Mouse (Mus musculus) T-helper 2 cell (primary cell): ENCODE measurements at regions not wholly inside any gene's neighbourhood (a gene's known extent, or its start where the extent isn't known, plus 50 kb on each side); places are given as distances from the start of the nearest gene placed in this dataset.

ENCODE experiments used
- in situ Hi-C: fragments of 300-600 bp; cut with MboI, MseI; formaldehyde crosslinking; loops from one replicate; pipeline ENCODE4 v1.15.1; 2025; ENCODE audit warnings: high pct_unique_total_duplicates

- in situ Hi-C loops, result no loop called here
Observed at GRCm38 (mm10) chr13:79182630-79183412, 983.3 kb upstream of the Nr2f1 start.

- in situ Hi-C loops, result loop anchor here (25.0 kb wide), 1 partner anchor 629 kb away; no protein-coding TSS in a partner anchor
Observed at GRCm38 (mm10) chr13:79158757-79159156, 959.2 kb upstream of the Nr2f1 start.

DNA sequence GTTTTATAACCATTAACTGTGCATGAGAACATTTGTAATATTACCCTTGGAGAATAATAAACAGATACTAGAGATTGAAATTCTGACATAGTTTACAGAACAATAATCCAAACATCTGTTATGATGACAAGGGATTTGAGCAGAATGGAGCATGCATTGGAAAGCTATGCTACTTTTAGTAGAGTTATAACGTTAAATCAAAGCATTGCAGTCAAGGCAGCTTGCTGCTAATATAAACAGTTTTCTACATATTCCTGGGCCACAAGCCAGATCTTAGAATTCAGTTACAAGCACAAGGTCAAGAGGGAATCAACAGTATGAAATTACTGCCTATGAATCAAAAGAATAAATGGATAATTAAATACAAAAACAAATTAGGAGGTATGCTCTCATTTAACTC is 943.3 kb upstream of the Nr2f1 start:
- in situ Hi-C loops, result no loop called here

- in situ Hi-C loops, result no loop called here
Observed at GRCm38 (mm10) chr13:79141362-79141966, 941.9 kb upstream of the Nr2f1 start.

- in situ Hi-C loops, result no loop called here
Observed at GRCm38 (mm10) chr13:79138747-79139146, 939.2 kb upstream of the Nr2f1 start.

GRCm38 (mm10) chr13:79136726-79137125 is 937.2 kb upstream of the Nr2f1 start:
- in situ Hi-C loops, result no loop called here
